Mouse (Mus musculus) lung, embryonic 14.5 days (tissue): Measurements from ENCODE around the gene Retreg1. TPM values are rescaled to one million over a fixed set of nuclear protein-coding genes. Genes with fewer than 3 reads are reported as not detected.

ENCODE experiments used
- ATAC-seq: fragments of 200-750 bp; cut with Nextera tagmentation; 2 replicates; pipeline ENCODE4 v1.8.0; 2017; ENCODE audit warnings: mild to moderate bottlenecking, moderate TSS enrichment, moderate library complexity; ENCODE audit not compliant: insufficient read depth
- DNase-seq: peaks from one replicate; pipeline ENCODE4 v3.0.0-alpha.2; 2015
- H3K27ac ChIP-seq: fragments of 300-500 bp; sonication (generic); 2 replicates; pipeline ENCODE4 v1.5.1; 2014; ENCODE audit warnings: low read depth, mild to moderate bottlenecking, moderate library complexity
- H3K27me3 ChIP-seq: fragments of 300-500 bp; sonication (generic); 2 replicates; pipeline ENCODE4 v1.6.1; 2014; ENCODE audit warnings: low read length, control low read depth; ENCODE audit not compliant: insufficient read depth
- H3K36me3 ChIP-seq: fragments of 300-500 bp; sonication (generic); 2 replicates; pipeline ENCODE4 v1.6.1; 2014; ENCODE audit warnings: control low read depth; ENCODE audit not compliant: insufficient read depth
- H3K4me1 ChIP-seq: fragments of 300-500 bp; sonication (generic); 2 replicates; pipeline ENCODE4 v1.6.1; 2014; ENCODE audit warnings: antibody characterized with exemption, control low read depth; ENCODE audit not compliant: insufficient read depth
- H3K4me2 ChIP-seq: fragments of 300-500 bp; sonication (generic); 2 replicates; pipeline ENCODE4 v1.6.1; 2014; ENCODE audit warnings: mild to moderate bottlenecking
- H3K4me3 ChIP-seq: fragments of 300-500 bp; sonication (generic); 2 replicates; pipeline ENCODE4 v1.5.1; 2014; ENCODE audit warnings: low read depth, low read length
- H3K9ac ChIP-seq: fragments of 300-500 bp; sonication (generic); 2 replicates; pipeline ENCODE4 v1.6.1; 2014
- H3K9me3 ChIP-seq: fragments of 300-500 bp; sonication (generic); 2 replicates; pipeline ENCODE4 v1.6.1; 2016; ENCODE audit warnings: low read depth, low read length, control low read depth
- CTCF ChIP-seq: IDR thresholded peaks from 2 replicates; pipeline ENCODE4 v1.5.1; 2016; ENCODE audit warnings: antibody characterized with exemption, low read depth
- WGBS: fragments of 180-500 bp; shearing (Covaris S2); extraction: QIAGEN DNeasy Blood & Tissue Kit; methylation state at CpG from one replicate; pipeline ENCODE4 v1.1.7; 2014; 5-methylcytosine and 5-hydroxymethylcytosine counted together
- polyA plus RNA-seq: library from polyadenylated mRNA; unstranded; fragments of >200 nt; fragmentation: Nextera tagmentation; extraction: Ambion mirVana; gene quantifications from 2 replicates; pipeline ENCODE4 v1.2.1, GENCODE M21; 2014

Retreg1 gene
- polyA plus RNA-seq, 1 experiment from 2014 or later = 5.0 TPM

GRCm38 (mm10) chr15:25928831-25929230 is 85.9 kb downstream of the Retreg1 start:
- ATAC-seq (no peak), DNase-seq (no peak)
- Histone ChIP-seq H3K27ac (no peak overlapping the region), H3K27me3 (no peaks in the 10 kb centered on the region), H3K36me3 (no peaks in the 10 kb centered on the region), H3K9me3 (no peaks in the 10 kb centered on the region), H3K4me2 (no peak overlapping the region), H3K9ac (no peak overlapping the region), H3K4me1 (no peaks in the 10 kb centered on the region), H3K4me3 (no peak overlapping the region)
- peak; percentile 42; the same call in 1 of the 2 replicates for TF ChIP-seq CTCF
- 64% methylated on average over 5 of the region's 5 CpGs for WGBS

- Histone ChIP-seq H3K27ac (no peak overlapping the region), H3K27me3 (no peaks in the 10 kb centered on the region), H3K9me3 (no peaks in the 10 kb centered on the region), H3K36me3 (no peaks in the 10 kb centered on the region), H3K4me2 (no peak overlapping the region), H3K9ac (no peak overlapping the region), H3K4me1 (no peaks in the 10 kb centered on the region), H3K4me3 (no peak overlapping the region)
- ATAC-seq = no peak
- WGBS = 32% methylated on average over 11 of the region's 11 CpGs
- DNase-seq = peak; percentile 34
- no peak for TF ChIP-seq CTCF
Observed at GRCm38 (mm10) chr15:25929518-25929917, 86.5 kb downstream of the Retreg1 start.

- no peaks in the 10 kb centered on the region for H3K4me1 ChIP-seq
- H3K27me3 ChIP-seq = no peaks in the 10 kb centered on the region
- H3K9ac ChIP-seq = no peak overlapping the region
- 70% methylated on average over 10 of the region's 10 CpGs for WGBS
- H3K27ac ChIP-seq = no peak overlapping the region
- ATAC-seq (no peak), DNase-seq (no peak)
- H3K9me3 ChIP-seq = no peaks in the 10 kb centered on the region
- no peaks in the 10 kb centered on the region for H3K36me3 ChIP-seq
- H3K4me2 ChIP-seq = no peak overlapping the region
- no peak for TF ChIP-seq CTCF
- no peak overlapping the region for H3K4me3 ChIP-seq
Observed at GRCm38 (mm10) chr15:25929936-25930335, 87.0 kb downstream of the Retreg1 start.

GRCm38 (mm10) chr15:25930657-25931056 is 87.7 kb downstream of the Retreg1 start:
- Histone ChIP-seq H3K4me1 (no peaks in the 10 kb centered on the region), H3K27ac (no peak overlapping the region), H3K9me3 (no peaks in the 10 kb centered on the region), H3K4me3 (no peak overlapping the region), H3K9ac (no peak overlapping the region), H3K36me3 (no peaks in the 10 kb centered on the region), H3K4me2 (no peak overlapping the region), H3K27me3 (no peaks in the 10 kb centered on the region)
- ATAC-seq (no peak), DNase-seq (no peak)
- 87% methylated on average over 5 of the region's 5 CpGs for WGBS
- no peak for TF ChIP-seq CTCF

- no peak for TF ChIP-seq CTCF
- Histone ChIP-seq H3K27me3 (no peaks in the 10 kb centered on the region), H3K4me2 (no peak overlapping the region), H3K9ac (no peak overlapping the region), H3K27ac (no peak overlapping the region), H3K36me3 (no peaks in the 10 kb centered on the region), H3K9me3 (no peaks in the 10 kb centered on the region), H3K4me1 (no peaks in the 10 kb centered on the region), H3K4me3 (no peak overlapping the region)
- 48% methylated on average over 9 of the region's 9 CpGs for WGBS
- peak; percentile 26 for DNase-seq
- peak; percentile 18; the same call in 1 of the 2 replicates for ATAC-seq
Observed at GRCm38 (mm10) chr15:25932497-25932896, 89.5 kb downstream of the Retreg1 start.

GRCm38 (mm10) chr15:25932937-25933684 is 90.1 kb downstream of the Retreg1 start:
- no peak overlapping the region for H3K4me2 ChIP-seq
- H3K9ac ChIP-seq = no peak overlapping the region
- ATAC-seq = peak; percentile 50
- no peaks in the 10 kb centered on the region for H3K9me3 ChIP-seq
- no peak for TF ChIP-seq CTCF
- no peaks in the 10 kb centered on the region for H3K36me3 ChIP-seq
- H3K27ac ChIP-seq = no peak overlapping the region
- WGBS = 33% methylated on average over 16 of the region's 16 CpGs
- DNase-seq = peak; percentile 43
- H3K4me3 ChIP-seq = no peak overlapping the region
- H3K4me1 ChIP-seq = no peaks in the 10 kb centered on the region
- no peaks in the 10 kb centered on the region for H3K27me3 ChIP-seq

- no peak overlapping the region for H3K9ac ChIP-seq
- H3K4me2 ChIP-seq = no peak overlapping the region
- DNase-seq = no peak
- WGBS = 52% methylated on average over 7 of the region's 7 CpGs
- H3K36me3 ChIP-seq = no peaks in the 10 kb centered on the region
- no peaks in the 10 kb centered on the region for H3K27me3 ChIP-seq
- no peaks in the 10 kb centered on the region for H3K9me3 ChIP-seq
- ATAC-seq = no peak
- no peak overlapping the region for H3K27ac ChIP-seq
- no peak for TF ChIP-seq CTCF
- no peak overlapping the region for H3K4me3 ChIP-seq
- no peaks in the 10 kb centered on the region for H3K4me1 ChIP-seq
Observed at GRCm38 (mm10) chr15:25933685-25934108, 90.7 kb downstream of the Retreg1 start.

- DNase-seq (no peak), ATAC-seq (no peak)
- Histone ChIP-seq H3K4me1 (no peaks in the 10 kb centered on the region), H3K9ac (no peak overlapping the region), H3K4me2 (no peak overlapping the region), H3K36me3 (no peaks in the 10 kb centered on the region), H3K9me3 (no peaks in the 10 kb centered on the region), H3K4me3 (no peak overlapping the region), H3K27ac (no peak overlapping the region), H3K27me3 (no peaks in the 10 kb centered on the region)
- 79% methylated on average over 7 of the region's 7 CpGs for WGBS
- no peak for TF ChIP-seq CTCF
Observed at GRCm38 (mm10) chr15:25934411-25934810, 91.4 kb downstream of the Retreg1 start.
